In genomic region chr6:134109675-134110074, GRCm38 (mm10) we compare ENCODE assay signal across 24 mouse cellular contexts.
"Had no signal": no experiment of that assay in that cellular context is flagged by ENCODE, and none has a peak within 500 bp of the region (broad histone marks: within the 10 kb centered on the region; RNA-seq: fewer than 3 reads in every experiment).

No protein-coding gene starts in this region.

- H3K4me2 ChIP-seq: limb, embryonic 13.5 days; liver, embryonic 15.5 days; midbrain, embryonic 11.5 days; neural tube, embryonic 12.5 days; neural tube, embryonic 15.5 days had no signal

- H3K9ac ChIP-seq: limb, embryonic 13.5 days; liver, embryonic 15.5 days; neural tube, embryonic 12.5 days; neural tube, embryonic 15.5 days had no signal

- H3K9me3 ChIP-seq: limb, embryonic 10.5 days; limb, embryonic 13.5 days; liver, embryonic 15.5 days; neural tube, embryonic 12.5 days; neural tube, embryonic 15.5 days had no signal

- H3K27me3 ChIP-seq: limb, embryonic 13.5 days; liver, embryonic 15.5 days; megakaryocyte, embryonic 14.5 days; neural tube, embryonic 12.5 days; neural tube, embryonic 15.5 days had no signal

- H3K27ac ChIP-seq: kidney, postnatal 0 days; layer of hippocampus, adult 2 months; limb, embryonic 10.5 days; limb, embryonic 13.5 days; liver, embryonic 15.5 days; neural tube, embryonic 12.5 days; neural tube, embryonic 15.5 days; stomach, postnatal 0 days had no signal

- H3K4me1 ChIP-seq: limb, embryonic 10.5 days had no signal

- DNase-seq: kidney, adult 2 months; kidney, postnatal 25 days; layer of hippocampus, adult 9-11 months; lung, adult 2 months; lung, postnatal 14 days; lung, postnatal 4 days; midbrain, embryonic 14.5 days; right cerebral cortex, adult 18-20 months; right cerebral cortex, postnatal 14 days; right cerebral cortex, postnatal 4 days; thymus, adult 2 months; thymus, postnatal 14 days; thymus, postnatal 4 days had no signal

- ATAC-seq: intestine, postnatal 0 days had no signal

- H3K4me3 ChIP-seq: layer of hippocampus, adult 2 months; limb, embryonic 10.5 days; limb, embryonic 13.5 days; liver, embryonic 15.5 days; megakaryocyte, embryonic 14.5 days; neural tube, embryonic 12.5 days; neural tube, embryonic 15.5 days had no signal

- H3K36me3 ChIP-seq: liver, embryonic 15.5 days; neural tube, embryonic 15.5 days had no signal
